Mouse (Mus musculus) heart, adult 8-10 months (tissue): ENCODE results near the gene Minpp1. TPM values are rescaled to one million over a fixed set of nuclear protein-coding genes. Genes with fewer than 3 reads are reported as not detected.

ENCODE experiments used
- DNase-seq: peaks from one replicate; pipeline ENCODE4 v3.0.0; 2022; ENCODE audit warnings: low spot score
- total RNA-seq, 4 experiments: library from RNA; stranded (reverse); gene quantifications; 2 replicates each; pipeline ENCODE4 v1.2.4; 2022

Minpp1 gene
- total RNA-seq, 4 experiments from 2014 or later = 13.9 to 15.8 (median 15.3) TPM

DNA sequence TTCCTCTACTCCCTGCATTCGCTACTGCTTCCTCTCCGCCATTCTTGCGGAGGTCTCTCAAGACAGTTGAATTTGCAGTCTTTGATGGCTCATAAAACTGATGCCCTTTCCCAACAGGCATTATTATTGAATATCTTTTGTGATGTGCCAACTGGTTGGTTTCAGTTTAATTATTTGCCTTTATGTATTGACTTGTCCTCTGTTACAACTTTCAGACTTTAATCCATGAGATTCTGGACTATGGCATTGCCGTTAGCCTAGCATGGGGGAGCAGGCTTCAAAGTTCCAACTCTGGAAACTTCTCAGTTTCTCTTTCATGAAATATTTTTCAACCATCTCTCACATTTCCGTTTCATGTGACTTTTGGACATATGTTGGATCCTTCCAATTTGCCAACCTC is 41.6 kb downstream of the Minpp1 start:
- DNase-seq = no peak

- DNase-seq = no peak
These were observed 43.2 kb downstream of the Minpp1 start for GRCm38 (mm10) chr19:32528723-32529122.

DNA sequence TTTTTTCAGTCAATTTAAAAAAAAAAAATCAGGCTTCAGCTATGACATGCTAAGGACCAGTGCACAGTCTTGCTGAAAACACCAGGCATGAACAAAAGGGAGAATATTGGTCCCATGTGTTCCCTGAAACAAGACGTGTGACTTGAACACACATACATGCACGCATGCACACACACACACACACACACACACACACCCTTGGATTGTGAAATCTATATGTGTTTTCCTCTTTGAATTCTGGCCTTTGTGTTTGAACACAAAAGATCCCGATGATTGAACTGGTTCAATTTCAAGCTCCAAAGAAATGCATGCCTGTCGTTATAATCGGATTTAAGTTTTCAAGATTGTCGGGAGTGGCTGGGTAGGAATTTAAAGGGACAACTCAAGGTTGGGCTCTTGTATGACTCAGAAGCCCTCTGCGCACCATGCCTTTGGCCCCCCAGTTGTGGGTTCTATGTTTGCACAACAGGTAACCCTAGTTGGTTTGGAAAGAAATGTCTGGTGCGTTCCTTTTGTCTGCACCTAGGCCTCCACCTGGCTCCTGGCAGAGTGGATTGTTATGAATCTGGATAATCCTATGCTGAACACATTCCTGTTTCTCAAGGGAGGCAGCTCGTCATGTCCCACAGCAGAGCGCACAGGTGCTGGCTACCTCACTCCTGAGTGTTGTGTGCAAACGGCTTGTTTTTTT is 43.8 kb downstream of the Minpp1 start:
- DNase-seq = no peak

GRCm38 (mm10) chr19:32530296-32530695 is 44.7 kb downstream of the Minpp1 start:
- no peak for DNase-seq

DNA sequence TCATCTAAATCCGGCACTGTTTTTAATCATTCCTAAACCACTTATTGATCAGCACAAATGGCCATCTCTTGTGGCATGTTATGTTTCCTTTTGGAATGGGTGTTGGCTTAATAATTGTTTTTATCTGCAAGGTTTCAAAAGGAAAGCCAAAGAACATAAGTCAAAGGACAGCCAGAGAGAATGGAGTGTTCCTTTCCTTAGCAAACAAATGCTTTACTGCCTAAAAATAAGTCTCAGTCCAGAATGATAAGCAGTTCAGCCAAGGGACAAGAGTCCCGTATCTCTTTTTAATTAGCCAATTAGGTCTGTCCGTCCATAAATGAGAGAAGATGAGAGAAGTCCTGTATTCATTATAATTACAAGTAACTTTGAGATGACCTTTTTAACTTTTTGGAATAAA is 46.8 kb downstream of the Minpp1 start:
- DNase-seq = peak; percentile 39

DNA sequence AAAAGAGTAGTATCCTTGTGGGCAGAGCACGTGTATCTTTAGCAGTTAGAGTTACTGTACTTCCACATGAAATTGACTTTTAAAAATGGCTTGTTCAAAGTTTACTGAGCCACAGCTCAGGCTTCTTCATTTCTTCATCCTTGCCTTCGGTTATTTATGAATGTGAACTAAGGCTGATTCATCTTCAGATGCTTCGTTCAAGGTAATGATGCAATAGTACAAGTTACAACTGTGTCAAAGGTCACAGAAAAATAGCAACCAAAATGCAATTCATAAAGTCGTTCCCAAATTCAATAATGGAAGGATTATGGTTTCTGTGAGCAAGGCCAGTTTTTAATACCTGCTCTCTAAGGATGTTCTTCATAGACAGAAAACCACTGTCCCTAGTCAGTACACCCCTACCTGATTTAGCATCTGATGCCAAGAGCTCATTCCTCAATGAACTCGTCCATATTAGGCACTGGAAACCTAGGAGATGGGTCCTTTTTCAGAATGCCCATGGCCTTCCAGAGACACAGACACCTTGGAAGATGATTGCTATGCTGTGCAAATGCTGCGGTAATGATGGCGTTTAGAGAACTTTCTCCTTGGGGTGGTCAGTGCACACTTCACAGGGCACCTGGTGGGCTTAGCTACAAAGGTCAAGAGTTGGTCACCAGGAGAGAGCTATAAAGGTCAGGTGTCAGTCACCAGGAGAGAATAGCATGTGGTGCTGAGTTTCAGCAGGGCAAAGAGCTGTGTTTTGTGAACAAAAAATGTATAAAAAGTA is 47.4 kb downstream of the Minpp1 start:
- no peak for DNase-seq

DNA sequence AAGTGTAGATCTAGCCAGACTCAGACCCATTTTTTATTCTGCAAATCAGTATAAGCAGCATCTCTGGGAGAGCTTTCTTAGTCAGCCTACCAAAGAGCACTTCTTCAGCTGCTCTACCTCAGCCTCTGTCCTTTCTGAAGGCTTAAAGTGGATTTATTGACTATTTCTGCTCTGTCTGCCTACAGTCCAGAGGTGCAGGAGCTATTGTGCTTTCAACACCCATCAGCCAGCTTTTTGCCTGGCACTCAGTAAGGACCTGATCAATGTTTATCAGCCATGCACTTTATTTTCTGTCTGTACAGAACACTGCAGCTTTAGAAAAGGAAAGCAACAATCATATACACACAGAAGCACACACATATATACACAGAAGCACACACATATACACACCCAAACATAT is 49.3 kb downstream of the Minpp1 start:
- no peak for DNase-seq

DNA sequence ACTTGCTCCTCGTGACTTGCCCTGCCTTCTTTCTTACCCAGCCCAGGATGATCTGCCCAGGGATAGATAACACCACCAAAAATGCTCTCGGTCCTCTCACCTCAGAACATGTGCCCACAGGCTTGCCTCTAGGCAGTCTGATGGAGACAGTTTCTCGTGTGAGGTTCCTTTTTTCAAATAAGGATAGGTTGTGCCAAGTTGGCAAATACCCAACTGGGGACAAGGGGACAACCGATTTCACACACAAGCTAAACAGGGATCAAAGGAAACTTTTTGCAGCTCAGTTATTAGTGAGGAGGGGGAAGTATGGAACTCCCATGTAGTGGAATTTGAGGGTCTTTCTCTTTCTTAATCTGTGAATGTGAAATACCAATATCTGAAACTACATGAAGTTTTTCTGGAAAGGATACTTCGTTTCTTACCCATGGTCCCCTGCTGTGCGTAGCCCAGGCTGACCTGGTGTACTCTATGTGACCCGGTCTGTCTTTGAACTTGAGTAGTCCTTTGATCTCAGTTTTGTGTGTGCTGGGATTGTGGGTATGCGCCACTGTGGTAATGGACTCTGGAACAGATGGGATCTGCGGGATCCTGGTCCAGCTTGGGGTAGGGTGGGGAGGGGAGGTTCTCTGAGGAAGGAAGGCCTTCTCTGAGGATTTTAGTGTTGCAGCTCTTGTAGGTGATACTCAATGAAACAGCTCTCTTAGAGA is 57.4 kb downstream of the Minpp1 start:
- no peak for DNase-seq

DNA sequence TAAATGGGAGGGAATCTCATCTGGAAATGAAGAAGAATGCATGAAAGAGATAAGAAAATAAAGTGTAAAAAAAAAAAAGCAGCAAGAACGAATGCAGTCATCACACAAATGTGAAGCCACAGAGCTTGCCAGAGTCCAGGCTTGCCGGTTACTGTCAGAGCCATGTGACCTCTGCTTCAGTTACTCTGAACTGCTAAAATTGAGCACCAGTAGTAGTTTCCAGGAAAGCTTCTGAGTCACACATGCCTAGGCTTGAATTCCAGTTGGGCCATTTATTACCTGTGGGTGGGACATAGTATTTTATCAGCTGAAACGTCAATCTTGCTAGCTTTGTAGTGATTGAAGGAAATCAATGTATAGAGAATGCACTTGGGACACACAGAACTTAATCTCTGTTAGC is 61.8 kb downstream of the Minpp1 start:
- DNase-seq = peak; percentile 19

- DNase-seq = no peak
These were observed 62.6 kb downstream of the Minpp1 start for GRCm38 (mm10) chr19:32548202-32548601.

GRCm38 (mm10) chr19:32550446-32550845 is 64.9 kb downstream of the Minpp1 start:
- DNase-seq = no peak

DNA sequence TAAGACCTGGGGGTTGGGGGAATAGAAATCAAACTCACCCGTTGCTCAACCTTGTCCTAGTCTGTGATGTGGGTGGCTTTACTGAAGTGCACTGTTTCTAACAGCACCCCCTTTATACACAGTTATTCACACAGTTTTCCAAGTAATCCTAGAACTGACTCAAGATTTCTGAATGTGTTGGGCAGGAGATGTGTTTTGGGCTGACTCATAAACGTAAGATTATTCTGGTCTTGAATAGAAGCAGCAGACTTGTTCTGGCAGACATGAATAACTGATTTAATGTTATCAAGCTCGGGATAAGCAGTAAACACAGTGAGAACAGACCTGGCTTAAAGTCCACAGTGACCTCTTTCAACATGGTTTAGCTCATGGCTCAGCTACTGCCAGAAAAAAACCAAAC is 65.9 kb downstream of the Minpp1 start:
- peak; percentile 68 for DNase-seq

DNA sequence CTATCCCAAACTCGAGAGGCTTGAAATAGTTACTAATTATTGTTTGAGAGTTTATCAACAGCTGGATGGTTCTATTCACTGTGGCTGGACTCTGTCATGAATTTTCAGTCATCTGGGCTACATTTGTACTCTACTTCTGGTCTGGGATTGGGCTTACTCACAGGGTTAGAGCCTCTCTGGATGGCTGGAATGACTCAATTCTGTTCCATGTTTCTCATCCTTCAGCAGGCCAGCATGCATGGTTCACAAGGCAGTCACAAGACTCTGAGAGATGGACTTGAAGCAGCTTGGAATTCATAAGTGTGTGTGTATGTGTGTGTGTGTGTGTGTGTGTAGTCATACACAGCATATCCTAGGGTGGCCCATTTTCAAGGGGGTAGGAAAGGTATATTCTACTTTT is 66.5 kb downstream of the Minpp1 start:
- peak; percentile 36 for DNase-seq

DNA sequence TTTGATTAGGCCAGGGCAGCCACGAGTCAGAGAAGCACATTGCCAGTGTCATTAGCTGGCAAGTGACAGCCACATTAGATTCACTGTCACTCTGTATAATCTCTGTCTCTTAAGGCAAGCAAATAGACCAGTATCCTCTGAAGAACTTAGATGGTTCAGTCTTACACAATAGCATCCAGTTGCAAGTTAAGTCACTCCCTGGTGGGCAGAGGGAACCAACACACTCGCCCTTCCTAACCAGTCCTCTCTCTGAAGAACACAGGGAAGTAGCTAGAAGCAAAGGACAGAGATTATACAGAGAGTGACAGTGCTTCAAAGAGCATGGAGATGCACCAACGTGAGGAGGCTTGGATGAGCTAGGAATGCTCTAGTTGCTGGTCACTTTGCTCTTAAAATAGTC is 67.7 kb downstream of the Minpp1 start:
- no peak for DNase-seq

DNA sequence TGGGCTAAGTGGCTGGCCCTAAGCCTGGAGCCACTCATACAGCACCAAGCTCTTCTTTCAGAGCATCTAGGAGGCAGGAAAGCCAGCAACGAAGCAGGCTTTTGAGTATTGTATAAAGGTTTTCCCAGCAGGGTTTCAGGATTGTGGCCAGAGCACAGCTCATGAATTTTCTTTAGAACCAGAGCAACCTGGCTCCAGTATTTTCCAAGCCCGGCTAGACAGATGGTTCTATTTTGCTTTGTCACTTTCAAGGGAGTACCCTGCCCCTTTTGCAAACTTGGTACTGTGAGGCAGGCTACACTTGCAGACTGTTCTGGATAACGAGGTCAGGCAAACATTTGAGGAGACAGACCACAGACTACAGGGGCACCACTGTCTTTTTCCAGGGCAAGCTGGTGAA is 69.7 kb downstream of the Minpp1 start:
- no peak for DNase-seq

Other genes with a start within 250 kb of the Minpp1 start
- 10 to 100 TPM; 48.4 to 62.8 (median 50.8) TPM for gene Sgms1, start 96.1 kb upstream of the Minpp1 start, total RNA-seq
- 10 to 100 TPM; 14.3 to 25.0 (median 19.3) TPM for gene Rpl9-ps6, start 19.2 kb upstream of the Minpp1 start, total RNA-seq
- 10 to 100 TPM; 12.5 to 19.5 (median 15.6) TPM for gene Papss2, start 110.0 kb downstream of the Minpp1 start, total RNA-seq